Mouse (Mus musculus): ENCODE measurements around the gene Stx3.

GRCm38 (mm10) chr19:11816706-11817105 is 2.5 kb downstream of the Stx3 start:
- TF ChIP-seq POLR2A (IDR thresholded peaks at IDR 0.05; ENCODE audit: insufficient read depth, low read length) (no peak), CTCF (IDR thresholded peaks at IDR 0.05; ENCODE audit: low read depth, low read length) (no peak)

Data from ES-Bruce4 (cell line).